Mouse (Mus musculus): ENCODE measurements around the gene Cdc27. TPM values are rescaled to one million over a fixed set of nuclear protein-coding genes. Genes with fewer than 3 reads are reported as not detected.

Cdc27 gene
- total RNA-seq (2021): 10 to 100 TPM; 60.3 to 63.1 TPM
- long read RNA-seq, experiment 1, full-length matches to known transcripts: 4 of 14 reads
- long read RNA-seq, experiment 1, partial matches to known transcripts: 6 of 14 reads
- long read RNA-seq, experiment 1, other reads (novel, unspliced or antisense): 4 of 14 reads
- long read RNA-seq, experiment 2, full-length matches to known transcripts: 1 of 15 reads
- long read RNA-seq, experiment 2, partial matches to known transcripts: 9 of 15 reads
- long read RNA-seq, experiment 2, other reads (novel, unspliced or antisense): 5 of 15 reads

DNA sequence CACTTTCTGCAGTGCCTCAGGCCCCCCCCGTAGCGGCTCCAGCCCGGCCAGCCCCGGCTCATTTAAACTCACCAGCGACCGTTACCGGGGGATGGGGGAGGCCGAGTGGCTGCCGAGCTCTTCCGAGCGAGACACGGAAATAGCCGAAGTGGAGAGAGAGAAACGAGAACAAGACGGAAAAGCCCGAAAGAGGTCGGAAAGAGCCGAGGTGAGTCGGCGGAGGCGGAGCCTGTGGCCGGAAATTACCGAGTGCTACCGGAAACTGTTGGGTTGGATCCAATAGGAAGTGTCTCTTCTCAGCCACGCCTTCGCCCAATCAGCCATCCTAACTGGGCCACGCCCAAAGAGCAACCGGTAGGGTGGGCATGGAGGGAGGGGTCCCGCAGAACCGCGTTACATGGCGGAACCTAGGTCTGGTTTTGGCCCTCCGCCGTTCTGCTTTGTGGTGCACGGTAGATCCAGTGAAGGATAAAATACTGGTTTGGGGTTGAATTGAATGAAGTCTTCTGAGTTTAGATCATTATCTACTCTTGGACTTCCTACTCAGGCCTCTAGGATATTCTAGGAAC is at the start of gene Cdc27, which contains the start of gene Myl4:
Gene Cdc27 (minus strand): TSS at position 215 of the 569 bp plus-strand sequence.
Gene Myl4 (plus strand): TSS at position 258 of the 569 bp plus-strand sequence.
- DNase-seq (ENCODE audit: low spot score in 2 of 2): peak; percentile 99 to 100

GRCm38 (mm10) chr11:104599265-104599945 is 49.0 kb upstream of the Cdc27 start:
- DNase-seq (ENCODE audit: low spot score in 2 of 2): no peak

DNA sequence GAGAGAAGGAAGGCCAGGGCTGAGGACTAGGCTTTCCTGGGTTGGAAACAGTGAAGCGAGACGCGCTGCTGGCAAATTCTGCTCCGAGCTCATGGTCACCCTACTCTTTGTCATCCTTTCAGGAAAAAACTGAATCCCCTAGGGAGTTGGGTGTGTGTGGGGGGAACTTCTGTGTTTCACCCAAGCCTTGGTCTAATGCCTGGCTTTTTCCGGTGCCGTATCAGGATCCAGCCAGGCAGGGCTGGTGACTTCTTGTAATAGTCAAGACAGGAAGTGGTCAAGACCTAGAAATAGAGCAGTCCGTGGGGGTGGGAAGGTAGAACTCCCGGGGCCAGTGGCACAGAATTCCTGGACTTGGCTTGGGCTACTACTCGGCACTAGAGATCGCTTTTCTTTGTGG is 45.9 kb upstream of the Cdc27 start:
- DNase-seq (ENCODE audit: low spot score in 2 of 2): no peak

DNA sequence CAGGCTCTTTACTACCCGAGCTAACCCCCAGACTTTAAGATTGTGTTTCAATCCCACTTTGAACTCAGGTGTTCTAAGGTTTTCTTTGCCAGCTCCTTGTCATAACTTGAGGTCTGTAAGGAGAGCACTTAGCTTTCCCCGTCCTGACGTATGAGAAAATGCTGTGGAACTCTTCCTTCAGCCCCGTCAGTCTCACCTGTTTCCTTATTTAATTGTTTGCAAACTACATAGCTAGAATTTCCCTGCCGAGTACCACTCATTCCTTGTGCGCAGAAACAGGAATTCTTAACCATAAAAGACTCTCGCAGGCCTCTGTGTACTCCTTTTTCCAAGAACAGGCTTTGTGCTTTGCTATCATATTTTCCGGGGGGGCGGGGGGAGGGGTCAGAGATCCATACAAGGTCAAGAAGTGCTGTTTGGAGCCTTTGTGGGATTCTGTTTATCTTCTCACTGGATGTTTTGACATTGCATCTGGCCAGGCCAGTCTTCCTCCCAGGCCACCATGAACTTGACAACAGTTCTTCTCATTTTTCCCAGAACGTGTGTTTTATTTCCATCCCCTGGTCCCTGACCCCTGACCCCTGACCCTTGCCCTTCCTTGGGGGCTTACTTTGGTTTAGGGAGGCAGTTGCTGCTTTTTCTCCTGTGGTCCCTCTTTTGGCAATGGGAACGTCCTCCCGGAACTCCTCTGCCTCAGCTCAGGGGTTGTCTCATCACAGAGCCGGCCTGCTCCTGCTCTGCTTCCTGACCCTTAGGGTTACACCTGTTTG is 41.8 kb upstream of the Cdc27 start:
- DNase-seq (ENCODE audit: low spot score in 2 of 2): no peak

DNA sequence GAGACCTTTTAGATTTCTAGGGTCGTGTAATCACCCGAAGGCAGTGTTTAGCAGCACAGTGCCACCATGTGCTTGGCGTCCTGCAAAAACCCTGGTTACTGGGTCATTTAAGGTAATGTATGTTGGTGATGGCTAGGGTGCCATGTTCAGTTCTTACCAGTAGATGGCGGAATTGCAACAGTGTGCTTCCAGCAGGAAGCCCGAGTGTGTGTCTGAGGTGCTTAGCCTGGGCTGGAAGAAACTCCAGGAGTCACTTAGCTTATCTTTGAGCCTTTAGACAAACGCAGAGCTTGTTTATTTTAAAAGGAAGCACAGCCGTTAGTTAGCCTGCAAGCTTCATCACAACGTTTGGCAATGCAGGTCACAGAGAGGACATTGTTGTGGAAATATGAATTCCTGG is 39.7 kb upstream of the Cdc27 start:
- DNase-seq (ENCODE audit: low spot score in 2 of 2): peak; percentile 66 to 69

DNA sequence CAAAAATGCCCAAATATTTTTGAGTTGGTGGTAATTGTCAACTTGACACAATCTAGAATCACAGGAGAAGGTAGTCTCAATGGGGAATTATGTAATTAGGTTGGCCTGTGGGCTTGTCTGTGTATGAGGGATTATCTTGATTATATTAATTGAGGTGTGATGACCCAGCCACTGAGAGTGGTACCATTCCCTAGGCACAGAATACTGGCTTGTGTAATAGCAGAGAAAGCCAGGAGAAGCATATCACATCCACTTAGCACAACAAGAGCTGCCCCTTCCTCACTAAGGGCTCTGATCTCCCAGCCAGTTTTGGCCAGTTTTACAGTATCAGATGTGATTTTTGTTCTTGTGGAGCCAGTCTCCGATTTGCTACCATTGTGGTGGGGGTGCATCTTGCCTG is 39.1 kb upstream of the Cdc27 start:
- no peak for DNase-seq (ENCODE audit: low spot score in 2 of 2)

- no peak for DNase-seq (ENCODE audit: low spot score in 2 of 2)
These were observed 38.1 kb upstream of the Cdc27 start for GRCm38 (mm10) chr11:104588513-104588912.

- no peak for DNase-seq (ENCODE audit: low spot score in 2 of 2)
These were observed 37.5 kb upstream of the Cdc27 start for GRCm38 (mm10) chr11:104587904-104588303.

DNA sequence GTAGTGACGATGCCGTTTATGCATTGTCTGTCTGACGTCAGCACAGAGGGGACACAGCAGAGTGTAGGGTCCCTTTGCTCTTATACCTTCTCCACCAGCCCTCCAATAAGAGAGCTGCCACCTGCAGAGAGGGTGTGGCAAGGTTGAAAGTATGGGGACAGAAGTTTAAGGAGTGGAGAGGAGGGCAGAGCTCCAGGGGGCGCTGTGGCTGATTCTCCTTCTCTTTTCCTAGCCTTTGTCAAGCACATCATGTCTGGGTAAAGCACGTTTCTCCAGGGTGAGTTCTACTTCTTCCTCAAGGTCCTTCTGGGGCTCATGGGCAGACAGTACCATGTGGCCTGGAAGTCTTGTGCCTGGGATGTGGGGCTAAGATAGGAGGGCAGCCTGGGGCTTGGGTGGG is 35.1 kb upstream of the Cdc27 start:
- DNase-seq (ENCODE audit: low spot score in 2 of 2): no peak

DNA sequence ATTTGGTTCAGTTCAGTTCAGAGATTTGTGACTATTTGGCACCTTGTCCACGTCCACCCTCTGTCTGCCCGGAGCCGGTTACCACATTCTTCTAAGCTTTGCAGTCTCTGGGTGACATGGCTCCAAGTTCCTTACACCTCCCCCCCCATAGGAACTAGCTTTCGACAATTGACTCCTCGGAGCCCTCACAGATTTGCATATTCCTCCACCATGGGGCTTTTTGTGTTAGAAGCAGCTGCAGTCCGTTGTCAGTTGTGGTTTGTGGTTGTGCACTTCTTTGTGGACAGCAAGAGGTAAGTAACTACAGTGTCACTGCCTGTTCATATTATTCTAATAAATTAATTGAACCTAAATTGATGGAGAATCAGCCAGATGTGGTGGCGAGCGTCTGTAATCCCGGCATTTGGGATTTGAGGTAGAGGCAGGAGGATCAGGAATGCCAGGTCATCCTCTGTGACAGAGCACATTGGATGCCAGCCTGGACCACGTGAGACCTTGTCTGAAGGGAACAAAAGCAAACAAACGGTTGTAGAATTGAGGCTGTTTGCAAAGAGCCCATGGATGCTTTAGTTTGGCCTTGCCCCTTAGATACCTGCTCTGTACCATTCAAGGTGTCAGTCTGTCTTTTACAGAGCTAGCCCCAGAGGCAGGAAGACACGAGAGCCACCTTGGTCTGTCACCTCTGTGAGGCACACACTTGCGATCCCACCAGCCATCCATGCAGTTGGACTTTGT is 32.4 kb upstream of the Cdc27 start:
- no peak for DNase-seq (ENCODE audit: low spot score in 2 of 2)

DNA sequence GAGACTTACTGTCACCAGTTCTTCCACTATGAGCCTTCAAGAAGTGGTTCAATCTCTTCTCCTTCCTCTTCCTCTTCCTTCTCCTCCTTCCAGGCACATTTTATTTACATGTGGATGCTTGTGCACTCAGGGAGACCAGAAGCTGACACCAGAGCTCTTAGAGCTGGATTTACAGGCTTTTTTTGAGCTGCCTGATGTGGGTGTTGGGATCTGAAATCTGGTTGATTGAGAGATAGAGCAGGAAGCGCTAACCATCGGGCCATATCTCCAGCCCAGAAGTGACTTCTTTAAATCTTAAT is 31.8 kb upstream of the Cdc27 start:
- DNase-seq (ENCODE audit: low spot score in 2 of 2): no peak

- DNase-seq (ENCODE audit: low spot score in 2 of 2): no peak
These were observed 31.3 kb upstream of the Cdc27 start for GRCm38 (mm10) chr11:104581446-104582307.

GRCm38 (mm10) chr11:104580606-104581005 is 30.2 kb upstream of the Cdc27 start:
- no peak for DNase-seq (ENCODE audit: low spot score in 2 of 2)

GRCm38 (mm10) chr11:104580091-104580490 is 29.7 kb upstream of the Cdc27 start:
- DNase-seq (ENCODE audit: low spot score in 2 of 2): no peak

- no peak for DNase-seq (ENCODE audit: low spot score in 2 of 2)
These were observed 29.2 kb upstream of the Cdc27 start for GRCm38 (mm10) chr11:104579575-104579974.

- DNase-seq (ENCODE audit: low spot score in 2 of 2): no peak
These were observed 28.7 kb upstream of the Cdc27 start for GRCm38 (mm10) chr11:104579084-104579483.

- no peak for DNase-seq (ENCODE audit: low spot score in 2 of 2)
These were observed 27.7 kb upstream of the Cdc27 start for GRCm38 (mm10) chr11:104578074-104578473.

DNA sequence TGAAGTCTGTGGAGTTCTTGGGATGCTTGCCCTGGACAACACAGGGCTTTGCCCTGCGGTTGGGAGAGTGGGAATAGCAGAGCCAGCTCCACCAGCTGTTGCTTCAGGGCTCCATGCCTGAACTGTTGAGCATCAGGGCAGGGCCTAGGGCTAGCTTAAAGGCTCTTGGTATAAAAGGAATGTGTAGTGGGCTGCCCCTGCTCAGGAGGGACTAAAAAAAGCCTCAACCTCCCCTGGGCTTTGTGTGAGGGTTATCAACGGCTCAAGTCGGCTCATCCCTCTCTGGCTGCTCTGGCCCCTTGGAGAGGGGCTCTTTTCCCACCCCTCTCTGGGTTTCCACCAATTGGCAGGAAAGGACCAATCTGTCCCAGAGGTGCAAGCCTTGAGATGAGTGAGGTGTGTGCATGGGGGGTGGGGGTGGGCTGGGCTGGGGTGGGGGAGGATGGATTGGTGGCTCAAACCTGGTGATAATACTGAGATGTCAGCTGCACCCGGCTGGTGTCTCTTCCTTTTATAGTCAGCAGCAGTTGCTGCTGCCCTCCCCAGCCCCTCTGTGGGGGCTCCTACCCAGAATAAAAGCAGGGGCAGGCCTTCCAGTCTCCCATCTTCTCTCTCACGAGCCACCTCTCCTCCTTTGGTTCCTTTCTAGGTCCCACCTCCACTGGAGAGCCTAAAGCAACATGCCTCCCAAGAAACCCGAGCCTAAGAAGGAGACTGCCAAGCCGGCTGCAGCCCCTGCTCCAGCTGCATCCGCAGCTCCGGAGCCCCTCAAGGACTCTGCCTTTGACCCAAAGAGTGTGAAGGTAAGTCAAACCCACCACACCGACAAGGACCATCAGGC is 26.6 kb upstream of the Cdc27 start:
- DNase-seq (ENCODE audit: low spot score in 2 of 2): no peak

- no peak for DNase-seq (ENCODE audit: low spot score in 2 of 2)
These were observed 22.1 kb upstream of the Cdc27 start for GRCm38 (mm10) chr11:104572566-104572965.

Data from adrenal gland, adult 18-20 months (tissue).